Mouse (Mus musculus) CH12.LX (cell line): ENCODE data around the gene 6030468B19Rik. TPM values are rescaled to one million over a fixed set of nuclear protein-coding genes. Genes with fewer than 3 reads are reported as not detected.

Experiments used
- DNase-seq: peaks from one replicate; pipeline ENCODE4 v3.0.0-alpha.2; 2013; ENCODE audit errors: extremely low read depth
- H3K27ac ChIP-seq: 2 replicates; pipeline ENCODE4 v1.5.1; 2012; ENCODE audit warnings: low read depth, mild to moderate bottlenecking, control low read depth, moderate library complexity; ENCODE audit not compliant: insufficient read depth
- H3K27me3 ChIP-seq: replicated peaks from 2 replicates; pipeline ENCODE3; 2012; ENCODE audit warnings: inconsistent platforms
- H3K36me3 ChIP-seq, 2 experiments: replicated peaks in 1 of 2; 2 replicates each; pipeline versions ENCODE3 to v1.6.1; 2012; ENCODE audit warnings: inconsistent platforms in 1 of 2, low read length in 1 of 2, mild to moderate bottlenecking in 1 of 2, mixed read lengths in 1 of 2, moderate library complexity in 1 of 2; ENCODE audit not compliant: control insufficient read depth in 1 of 2, insufficient read depth in 1 of 2
- H3K4me1 ChIP-seq, 2 experiments: 2 replicates each; pipeline ENCODE4 v1.6.1; 2012; ENCODE audit warnings: inconsistent platforms in 1 of 2, moderate library complexity in 1 of 2; ENCODE audit not compliant: insufficient read depth in 2 of 2, control insufficient read depth in 1 of 2
- H3K4me2 ChIP-seq: 2 replicates; pipeline ENCODE4 v1.6.1; 2012; ENCODE audit warnings: low read depth, mild to moderate bottlenecking, control low read depth; ENCODE audit not compliant: poor library complexity, insufficient read depth, severe bottlenecking
- H3K4me3 ChIP-seq, 3 experiments: fragments of 150-350 bp in 1 of 3; sonication (generic) in 1 of 3; replicated peaks in 1 of 3; 2 replicates each; pipeline versions ENCODE3 to v1.5.1; 2011 to 2012; ENCODE audit warnings: low read depth in 2 of 3, low read length in 2 of 3, mild to moderate bottlenecking in 2 of 3, moderate library complexity in 2 of 3, control low read depth in 1 of 3, improper control_type of control experiment in 1 of 3, inconsistent platforms in 1 of 3, mixed read lengths in 1 of 3; ENCODE audit not compliant: poor library complexity in 1 of 3
- H3K79me2 ChIP-seq: replicated peaks from 2 replicates; pipeline ENCODE4 v1.6.1; 2012; ENCODE audit warnings: mild to moderate bottlenecking, moderate library complexity; ENCODE audit not compliant: control insufficient read depth, poor library complexity, insufficient read depth, severe bottlenecking; ENCODE audit errors: extremely low read depth
- H3K9ac ChIP-seq: 2 replicates; pipeline ENCODE4 v1.6.1; 2012; ENCODE audit warnings: low read depth, mild to moderate bottlenecking, control low read depth, moderate library complexity; ENCODE audit not compliant: insufficient read depth
- H3K9me3 ChIP-seq: replicated peaks from 2 replicates; pipeline ENCODE3; 2012; ENCODE audit warnings: low read length, inconsistent platforms, mixed read lengths
- BHLHE40 ChIP-seq: IDR thresholded peaks from 2 replicates; pipeline ENCODE4 v1.6.1; 2011; ENCODE audit warnings: mild to moderate bottlenecking, low read depth, low read length, improper control_type of control experiment
- CHD2 ChIP-seq: IDR thresholded peaks from 2 replicates; pipeline ENCODE4 v1.6.1; 2011; ENCODE audit warnings: low read length, improper control_type of control experiment
- E2F4 ChIP-seq: IDR thresholded peaks from 2 replicates; pipeline ENCODE4 v1.6.1; 2011; ENCODE audit warnings: low read depth, low read length, improper control_type of control experiment; ENCODE audit not compliant: insufficient replicate concordance
- ELF1 ChIP-seq: IDR thresholded peaks from 2 replicates; pipeline ENCODE4 v1.6.1; 2014; ENCODE audit warnings: low read depth, mild to moderate bottlenecking, inconsistent platforms, low read length, improper control_type of control experiment
- ETS1 ChIP-seq: conservative IDR thresholded peaks from 2 replicates; pipeline ENCODE4 v1.6.1; 2012; ENCODE audit warnings: low read depth, mild to moderate bottlenecking, inconsistent platforms, low read length, improper control_type of control experiment, moderate library complexity
- GABPA ChIP-seq: IDR thresholded peaks from 2 replicates; pipeline ENCODE4 v1.6.1; 2012; ENCODE audit warnings: low read depth, low read length, improper control_type of control experiment, inconsistent platforms; ENCODE audit not compliant: insufficient replicate concordance
- HCFC1 ChIP-seq: IDR thresholded peaks from 2 replicates; pipeline ENCODE4 v1.6.1; 2012; ENCODE audit warnings: low read depth, mild to moderate bottlenecking, inconsistent platforms, low read length, improper control_type of control experiment
- IRF4 ChIP-seq: IDR thresholded peaks from 2 replicates; pipeline ENCODE4 v1.6.1; 2014; ENCODE audit warnings: low read depth, mild to moderate bottlenecking, inconsistent platforms, low read length, improper control_type of control experiment
- JUN ChIP-seq: IDR thresholded peaks from 2 replicates; pipeline ENCODE4 v1.6.1; 2011; ENCODE audit warnings: low read depth, mild to moderate bottlenecking, low read length, improper control_type of control experiment, moderate library complexity; ENCODE audit not compliant: insufficient read depth
- JUND ChIP-seq: conservative IDR thresholded peaks from 2 replicates; pipeline ENCODE4 v1.6.1; 2011; ENCODE audit warnings: low read depth, low read length, improper control_type of control experiment
- KAT2A ChIP-seq: IDR thresholded peaks from 2 replicates; pipeline ENCODE4 v1.6.1; 2012; ENCODE audit warnings: low read length, improper control_type of control experiment, inconsistent platforms; ENCODE audit not compliant: insufficient replicate concordance
- MAFK ChIP-seq: IDR thresholded peaks from 2 replicates; pipeline ENCODE4 v1.6.1; 2011; ENCODE audit warnings: low read length, improper control_type of control experiment; ENCODE audit not compliant: insufficient replicate concordance
- MAX ChIP-seq: IDR thresholded peaks from 2 replicates; pipeline ENCODE4 v1.6.1; 2011; ENCODE audit warnings: low read length, improper control_type of control experiment
- MEF2A ChIP-seq: IDR thresholded peaks from 2 replicates; pipeline ENCODE4 v1.6.1; 2014; ENCODE audit warnings: low read depth, mild to moderate bottlenecking, inconsistent platforms, low read length, improper control_type of control experiment, borderline replicate concordance
- MYC ChIP-seq: IDR thresholded peaks from 2 replicates; pipeline ENCODE4 v1.6.1; 2011; ENCODE audit warnings: low read depth, mild to moderate bottlenecking, improper control_type of control experiment, low read length
- POLR2AphosphoS2 ChIP-seq: IDR thresholded peaks from 2 replicates; pipeline ENCODE4 v1.6.1; 2011; ENCODE audit warnings: low read depth, low read length, improper control_type of control experiment
- SMC3 ChIP-seq: IDR thresholded peaks from 2 replicates; pipeline ENCODE4 v1.6.1; 2011; ENCODE audit warnings: low read depth, low read length, improper control_type of control experiment
- TCF12 ChIP-seq: IDR thresholded peaks from 2 replicates; pipeline ENCODE4 v1.6.1; 2014; ENCODE audit warnings: low read depth, mild to moderate bottlenecking, inconsistent platforms, low read length, improper control_type of control experiment
- UBTF ChIP-seq: IDR thresholded peaks from 2 replicates; pipeline ENCODE4 v1.6.1; 2012; ENCODE audit warnings: low read depth, mild to moderate bottlenecking, inconsistent platforms, low read length, improper control_type of control experiment, moderate library complexity
- ZC3H11A ChIP-seq: IDR thresholded peaks from 2 replicates; pipeline ENCODE4 v1.6.1; 2012; ENCODE audit warnings: low read depth, mild to moderate bottlenecking, inconsistent platforms, low read length, improper control_type of control experiment
- ZKSCAN1 ChIP-seq: IDR thresholded peaks from 2 replicates; pipeline ENCODE4 v1.6.1; 2012; ENCODE audit warnings: low read depth, inconsistent platforms, low read length, improper control_type of control experiment, borderline replicate concordance
- ZMIZ1 ChIP-seq: IDR thresholded peaks from 2 replicates; pipeline ENCODE4 v1.6.1; 2012; ENCODE audit warnings: low read depth, mild to moderate bottlenecking, inconsistent platforms, low read length, improper control_type of control experiment
- dilution Hi-C: fragments of 300-500 bp; cut with MboI; formaldehyde crosslinking; loops from 2 replicates; pipeline ENCODE4 v1.14.3; 2020; ENCODE audit warnings: low sequenced_read_pairs; ENCODE audit not compliant: extremely low pct_unique_long_range_greater_than_20kb, extremely low pct_ligation_motif_present
- in situ Hi-C: fragments of 300-500 bp; cut with MboI; formaldehyde crosslinking; loops from 3 replicates; pipeline ENCODE4 v1.14.3; 2019; ENCODE audit warnings: low sequenced_read_pairs, low pct_ligation_motif_present, low pct_unique_long_range_greater_than_20kb, mixed read lengths
- polyA plus RNA-seq: library from polyadenylated mRNA; unstranded; fragments of >175 nt; gene quantifications from 2 replicates; pipeline ENCODE4 v1.2.1, GENCODE M21; 2012; ENCODE audit warnings: low read depth; ENCODE audit not compliant: insufficient read length
- total RNA-seq, 2 experiments: library from RNA; depleted of rRNA; stranded (reverse); fragments of 300-350 nt in 1 of 2; fragments of >200 nt in 1 of 2; gene quantifications; 2 replicates each; pipeline ENCODE4 v1.2.3; 2012 to 2014

The 6030468B19Rik gene
- total RNA-seq (2012; rRNA removed) (0.46 and 0.93 TPM in 2 replicates), total RNA-seq (2014; rRNA removed) (1.3 and 1.5 TPM in 2 replicates), polyA plus RNA-seq (1.4 and 1.7 TPM in 2 replicates)

DNA sequence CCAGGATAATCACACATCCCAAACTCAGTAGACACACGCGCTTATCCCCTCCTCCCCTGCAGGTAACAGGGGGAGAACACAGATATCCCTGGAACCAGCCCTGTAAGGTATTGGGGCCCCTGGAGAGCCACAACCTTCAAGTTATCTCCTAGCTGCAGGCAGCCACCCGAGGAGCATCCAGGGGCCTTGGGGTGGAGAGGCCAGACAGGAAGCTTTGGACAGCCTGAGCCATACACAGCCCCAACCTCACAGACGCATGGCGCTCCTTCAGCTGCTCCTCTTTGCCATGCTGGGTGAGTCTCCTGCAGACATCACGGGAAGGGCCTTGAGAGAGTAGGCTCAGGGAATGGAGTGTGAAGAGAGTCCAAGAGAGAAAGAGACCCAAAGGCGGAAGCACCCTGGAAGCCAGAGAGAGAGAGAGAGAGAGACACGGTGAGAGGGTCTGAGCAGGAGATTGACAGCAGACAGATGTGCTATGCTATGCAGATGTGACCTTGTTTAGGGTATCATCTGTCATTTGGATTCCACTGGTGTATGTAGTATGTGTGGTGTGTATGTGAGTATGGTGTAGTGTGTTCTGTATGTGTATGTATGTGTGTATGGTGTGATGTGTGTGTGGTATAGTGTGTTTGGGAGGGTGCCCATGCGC, at the start of gene 6030468B19Rik:
TSS of gene 6030468B19Rik (plus strand) at position 150 of the 649 bp plus-strand sequence.
- H3K79me2 ChIP-seq = no peaks in the 10 kb centered on the region
- no peaks in the 10 kb centered on the region for H3K9me3 ChIP-seq
- H3K9ac ChIP-seq = peak within 1 kb of the TSS; percentile 15; the same call in 1 of the 2 replicates
- H3K4me1 ChIP-seq = peaks cover 45 to 93% of the 10 kb centered on the region in 2 experiments
- peaks cover 0 to 3% of the 10 kb centered on the region in 2 experiments for H3K36me3 ChIP-seq
- H3K27ac ChIP-seq = peak within 1 kb of the TSS; percentile 77
- in situ Hi-C loops = loop anchor here (5.0 kb wide), 1 partner anchor 410 kb away; no protein-coding TSS in a partner anchor
- H3K4me3 ChIP-seq = peak within 1 kb of the TSS in 2 of 3 experiments; percentile 20 to 30
- peak; percentile 33 for DNase-seq
- no peaks in the 10 kb centered on the region for H3K27me3 ChIP-seq
- dilution Hi-C loops = no loop called here
- TF ChIP-seq IRF4 (0 out of 2 replicates have a peak, but pooled peaks have one; percentile 12), KAT2A (no peak), JUN (no peak), ELF1 (peak; percentile 14; the same call in 1 of the 2 replicates), MAFK (no peak), E2F4 (no peak), ZMIZ1 (no peak), MAX (peak; percentile 46; the same call in 1 of the 2 replicates)
- H3K4me2 ChIP-seq = peak within 1 kb of the TSS; percentile 33

DNA sequence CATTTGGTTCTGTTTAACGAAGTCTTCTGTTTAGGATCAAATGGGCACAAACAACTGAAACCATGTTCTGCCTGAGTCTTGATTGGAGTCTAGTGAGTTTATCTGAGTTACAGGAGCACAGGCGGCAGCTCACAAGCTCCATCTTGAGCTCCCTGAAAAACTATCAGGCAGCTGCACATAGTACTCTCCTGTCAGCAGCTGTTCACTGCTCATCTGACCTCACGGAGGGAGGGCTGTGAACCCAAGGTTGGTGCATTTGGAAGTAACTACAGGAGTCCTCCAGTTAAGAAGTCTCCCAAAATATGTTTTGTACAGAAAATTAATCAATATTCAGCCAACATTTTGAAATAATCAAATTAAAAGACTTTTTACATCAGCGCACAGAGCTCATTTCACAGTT, 48.8 kb upstream of the 6030468B19Rik start:
- dilution Hi-C loops (no loop called here), in situ Hi-C loops (no loop called here)
- TF ChIP-seq MAFK (no peak), SMC3 (no peak), ZKSCAN1 (no peak), JUN (no peak), E2F4 (no peak), TCF12 (no peak), ZC3H11A (no peak), BHLHE40 (no peak), HCFC1 (no peak), ZMIZ1 (no peak), GABPA (no peak), MYC (no peak), IRF4 (no peak), CHD2 (no peak), JUND (no peak), MEF2A (no peak), UBTF (no peak), ETS1 (no peak), POLR2AphosphoS2 (no peak)
- TF ChIP-seq, all 38 proteins: peak for 0
- H3K4me1 ChIP-seq = peaks cover 3 to 41% of the 10 kb centered on the region in 2 experiments
- H3K27ac ChIP-seq = no peak overlapping the region
- H3K4me2 ChIP-seq = no peak overlapping the region
- H3K79me2 ChIP-seq = no peaks in the 10 kb centered on the region
- no peaks in the 10 kb centered on the region for H3K27me3 ChIP-seq
- no peak for DNase-seq
- no peak overlapping the region for H3K9ac ChIP-seq
- H3K9me3 ChIP-seq = no peaks in the 10 kb centered on the region
- H3K4me3 ChIP-seq = no peak overlapping the region
- peaks cover 66 to 78% of the 10 kb centered on the region in 2 experiments for H3K36me3 ChIP-seq
